Mouse (Mus musculus) cerebellum, adult 8-10 months (tissue): Measurements from ENCODE around the gene Hepacam2.
"Not testable (repeated sequence)": the region's sequence is repeated elsewhere in the genome, so short reads cannot be mapped to it uniquely, and the experiment has no call there.

Experiments used
- DNase-seq: peaks from one replicate; pipeline ENCODE4 v3.0.0; 2022

The Hepacam2 gene

GRCm38 (mm10) chr6:3463026-3463425 is 35.1 kb downstream of the Hepacam2 start:
- DNase-seq = no peak

GRCm38 (mm10) chr6:3455944-3456536 is 42.1 kb downstream of the Hepacam2 start:
- no peak for DNase-seq

GRCm38 (mm10) chr6:3454421-3454820 is 43.7 kb downstream of the Hepacam2 start:
- no peak for DNase-seq

GRCm38 (mm10) chr6:3447404-3447803 is 50.7 kb downstream of the Hepacam2 start:
- DNase-seq = peak; percentile 39

GRCm38 (mm10) chr6:3443905-3444304 is 54.2 kb downstream of the Hepacam2 start:
- no peak for DNase-seq

- DNase-seq = no peak
Measured at GRCm38 (mm10) chr6:3436087-3436486, 62.0 kb downstream of the Hepacam2 start.

- DNase-seq = not testable (repeated sequence)
Measured at GRCm38 (mm10) chr6:3430976-3431375, 67.1 kb downstream of the Hepacam2 start.

GRCm38 (mm10) chr6:3427047-3427446 is 71.1 kb downstream of the Hepacam2 start:
- no peak for DNase-seq

GRCm38 (mm10) chr6:3425333-3425732 is 72.8 kb downstream of the Hepacam2 start:
- DNase-seq = not testable (repeated sequence)

GRCm38 (mm10) chr6:3424613-3425277 is 73.4 kb downstream of the Hepacam2 start:
- DNase-seq = not testable (repeated sequence)
